Mouse (Mus musculus): Measurements from ENCODE around the gene Ccl24. TPM values are rescaled to one million over a fixed set of nuclear protein-coding genes. Genes with fewer than 3 reads are reported as not detected.

The Ccl24 gene
- polyA plus RNA-seq, 1 experiment from 2014 or later, result 20.1 TPM

- no peak for ATAC-seq (ENCODE audit: insufficient read depth)
- Histone ChIP-seq H3K4me3 (replicated peaks) (no peak overlapping the region), H3K4me1 (replicated peaks) (no peaks in the 10 kb centered on the region), H3K36me3 (replicated peaks) (no peaks in the 10 kb centered on the region), H3K9me3 (replicated peaks) (no peaks in the 10 kb centered on the region), H3K9ac (no peak overlapping the region), H3K27me3 (no peaks in the 10 kb centered on the region), H3K27ac (replicated peaks) (no peak overlapping the region), H3K4me2 (no peak overlapping the region)
- 29% methylated on average over 11 of the region's 11 CpGs for WGBS (ENCODE audit: insufficient replicate concordance)
Observed at GRCm38 (mm10) chr5:135524660-135525560, 47.9 kb downstream of the Ccl24 start.

GRCm38 (mm10) chr5:135524087-135524486, 48.8 kb downstream of the Ccl24 start:
- H3K27ac ChIP-seq (replicated peaks), result no peak overlapping the region
- no peaks in the 10 kb centered on the region for H3K4me1 ChIP-seq (replicated peaks)
- no peaks in the 10 kb centered on the region for H3K36me3 ChIP-seq (replicated peaks)
- H3K4me3 ChIP-seq (replicated peaks), result no peak overlapping the region
- no peak for ATAC-seq (ENCODE audit: insufficient read depth)
- no peak overlapping the region for H3K4me2 ChIP-seq
- no peak overlapping the region for H3K9ac ChIP-seq
- no peaks in the 10 kb centered on the region for H3K27me3 ChIP-seq
- no peaks in the 10 kb centered on the region for H3K9me3 ChIP-seq (replicated peaks)
- 52% methylated on average over 2 of the region's 2 CpGs for WGBS (ENCODE audit: insufficient replicate concordance)

- H3K9me3 ChIP-seq (replicated peaks), result no peaks in the 10 kb centered on the region
- no peak overlapping the region for H3K9ac ChIP-seq
- H3K27ac ChIP-seq (replicated peaks), result no peak overlapping the region
- H3K4me1 ChIP-seq (replicated peaks), result no peaks in the 10 kb centered on the region
- H3K27me3 ChIP-seq, result no peaks in the 10 kb centered on the region
- H3K36me3 ChIP-seq (replicated peaks), result no peaks in the 10 kb centered on the region
- no peak for ATAC-seq (ENCODE audit: insufficient read depth)
- H3K4me3 ChIP-seq (replicated peaks), result no peak overlapping the region
- 59% methylated on average over 9 of the region's 9 CpGs for WGBS (ENCODE audit: insufficient replicate concordance)
- no peak overlapping the region for H3K4me2 ChIP-seq
Observed at GRCm38 (mm10) chr5:135522111-135522722, 50.6 kb downstream of the Ccl24 start.

Other genes starting within 250 kb of the Ccl24 start
- 0.09 TPM in 1 of 2 replicates, not detected in the other for gene Fkbp6, start 223.0 kb downstream of the Ccl24 start, polyA plus RNA-seq (2015; fragmentation: Nextera tagmentation; extraction: Ambion mirVana)
- gene Trim50, start 219.8 kb downstream of the Ccl24 start, polyA plus RNA-seq (2015; fragmentation: Nextera tagmentation; extraction: Ambion mirVana), result not detected in 2 replicates
- 16.1 and 16.4 TPM in 2 replicates for gene Nsun5, start 203.1 kb downstream of the Ccl24 start, polyA plus RNA-seq (2015; fragmentation: Nextera tagmentation; extraction: Ambion mirVana)
- gene Pom121, start 178.5 kb downstream of the Ccl24 start, polyA plus RNA-seq (2015; fragmentation: Nextera tagmentation; extraction: Ambion mirVana), result 5.5 and 5.8 TPM in 2 replicates
- gene Hip1, start 27.9 kb downstream of the Ccl24 start, polyA plus RNA-seq (2015; fragmentation: Nextera tagmentation; extraction: Ambion mirVana), result 3.0 and 3.5 TPM in 2 replicates
- gene Ccl26, start 9.5 kb downstream of the Ccl24 start, polyA plus RNA-seq (2015; fragmentation: Nextera tagmentation; extraction: Ambion mirVana), result not detected in 2 replicates
- gene Rhbdd2, start 59.6 kb upstream of the Ccl24 start, polyA plus RNA-seq (2015; fragmentation: Nextera tagmentation; extraction: Ambion mirVana), result 9.1 and 9.4 TPM in 2 replicates
- gene Por, start 97.0 kb upstream of the Ccl24 start, polyA plus RNA-seq (2015; fragmentation: Nextera tagmentation; extraction: Ambion mirVana), result 37.0 and 45.5 TPM in 2 replicates
- gene Tmem120a, start 171.4 kb upstream of the Ccl24 start, polyA plus RNA-seq (2015; fragmentation: Nextera tagmentation; extraction: Ambion mirVana), result 17.8 and 18.9 TPM in 2 replicates
- not detected in 2 replicates for gene Styxl1, start 205.3 kb upstream of the Ccl24 start, polyA plus RNA-seq (2015; fragmentation: Nextera tagmentation; extraction: Ambion mirVana)
- 302 and 306 TPM in 2 replicates for gene Mdh2, start 205.4 kb upstream of the Ccl24 start, polyA plus RNA-seq (2015; fragmentation: Nextera tagmentation; extraction: Ambion mirVana)
- gene Srrm3, start 233.8 kb upstream of the Ccl24 start, polyA plus RNA-seq (2015; fragmentation: Nextera tagmentation; extraction: Ambion mirVana), result 0.02 TPM in 1 of 2 replicates, not detected in the other

Data from liver, embryonic 15.5 days (tissue).